Mouse (Mus musculus) spleen, adult 2 months (tissue): ENCODE data around the gene Pced1b.
"Not testable (repeated sequence)": the region's sequence is repeated elsewhere in the genome, so short reads cannot be mapped to it uniquely, and the experiment has no call there.

Experiments
- CTCF ChIP-seq: fragments of 200-500 bp; IDR thresholded peaks from 2 replicates; pipeline ENCODE4 v1.5.1; 2011; ENCODE audit warnings: mild to moderate bottlenecking, inconsistent platforms; ENCODE audit not compliant: insufficient read depth, insufficient read length, insufficient replicate concordance; ENCODE audit errors: extremely low read depth
- POLR2A ChIP-seq: fragments of 200-500 bp; IDR thresholded peaks from 2 replicates; pipeline ENCODE4 v1.6.1; 2011; ENCODE audit warnings: low read depth, low read length, inconsistent platforms

DNA sequence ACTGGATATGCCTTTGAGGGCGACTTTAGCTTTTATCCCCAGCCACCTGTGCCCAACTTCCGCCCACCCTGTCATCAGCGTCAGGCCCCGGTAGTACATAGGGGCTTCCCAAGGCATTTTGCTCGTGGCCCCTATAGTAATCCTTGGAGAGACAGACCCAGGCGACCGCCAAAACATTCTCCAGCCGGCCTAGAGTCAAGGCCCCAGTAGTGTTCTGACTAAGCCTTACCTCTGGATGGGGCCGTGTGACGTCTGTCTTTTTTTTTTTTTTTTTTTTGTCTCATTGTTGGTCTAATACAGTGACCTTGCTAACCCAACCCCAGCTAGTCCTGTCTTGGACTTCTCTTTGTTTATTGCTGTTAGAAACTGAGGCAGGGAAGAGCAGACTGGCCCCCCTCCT is 138.3 kb downstream of the Pced1b start:
- TF ChIP-seq CTCF, POLR2A: not testable (repeated sequence)
